Mouse (Mus musculus): ENCODE results near the gene Lyzl4.

The Lyzl4 gene

DNA sequence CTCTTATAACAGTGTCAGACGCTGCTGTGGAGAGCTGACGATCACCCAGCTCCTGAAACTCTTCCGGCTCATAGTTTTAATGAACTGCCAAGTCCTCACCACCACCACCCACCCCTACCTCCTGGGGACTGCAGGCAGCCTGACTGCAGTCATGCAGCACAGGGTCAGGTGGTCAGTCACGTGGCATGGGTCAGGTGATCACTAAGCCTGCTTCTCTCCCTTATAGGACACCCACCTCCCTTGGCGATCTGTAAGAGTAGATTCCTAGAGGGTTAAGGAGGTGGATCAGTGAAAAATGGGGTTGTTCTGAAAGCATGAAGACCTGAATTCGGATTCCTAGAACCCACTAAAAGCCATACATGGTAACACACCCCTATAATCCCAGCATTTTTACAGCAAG lies 42.3 kb downstream of the Lyzl4 start:
- DNase-seq, result peak; percentile 49

DNA sequence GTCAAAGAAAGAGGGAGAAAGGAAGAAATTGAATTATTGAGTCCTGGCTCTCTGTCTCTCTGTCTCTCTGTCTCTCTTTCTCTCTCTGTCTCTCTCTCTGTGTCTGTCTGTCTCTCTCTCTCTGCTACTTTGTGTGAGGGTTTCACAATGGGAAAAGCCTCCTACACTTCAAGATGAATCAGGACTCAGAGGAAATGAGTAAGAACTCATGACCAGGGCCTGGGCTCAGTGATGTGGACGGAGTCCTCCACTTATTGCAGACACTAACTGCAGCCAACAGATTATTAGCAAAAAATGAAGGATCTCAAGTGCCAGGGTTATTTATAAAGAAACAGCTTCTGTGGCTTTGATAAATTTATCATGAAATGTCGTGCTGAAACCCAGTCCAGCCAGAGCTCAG lies 43.8 kb downstream of the Lyzl4 start:
- DNase-seq, result no peak

DNA sequence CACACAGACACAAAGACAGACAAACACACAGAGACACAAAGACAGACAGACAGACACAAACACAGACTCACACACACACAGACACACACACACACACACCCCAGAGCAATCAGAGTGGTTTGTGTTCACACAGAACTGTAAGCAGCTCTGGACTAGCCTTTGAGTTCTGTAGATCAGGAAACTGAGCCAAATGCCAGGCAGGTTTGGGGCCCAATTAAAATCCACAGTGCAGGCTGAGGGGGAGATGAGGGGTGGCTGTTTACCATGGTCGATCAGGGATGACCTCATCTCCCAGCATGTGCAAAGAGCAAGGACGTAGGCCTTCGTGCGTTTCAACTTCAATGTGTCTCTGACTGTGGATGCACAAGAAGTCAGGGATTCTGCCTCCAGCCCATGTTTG lies 47.1 kb downstream of the Lyzl4 start:
- no peak for DNase-seq

DNA sequence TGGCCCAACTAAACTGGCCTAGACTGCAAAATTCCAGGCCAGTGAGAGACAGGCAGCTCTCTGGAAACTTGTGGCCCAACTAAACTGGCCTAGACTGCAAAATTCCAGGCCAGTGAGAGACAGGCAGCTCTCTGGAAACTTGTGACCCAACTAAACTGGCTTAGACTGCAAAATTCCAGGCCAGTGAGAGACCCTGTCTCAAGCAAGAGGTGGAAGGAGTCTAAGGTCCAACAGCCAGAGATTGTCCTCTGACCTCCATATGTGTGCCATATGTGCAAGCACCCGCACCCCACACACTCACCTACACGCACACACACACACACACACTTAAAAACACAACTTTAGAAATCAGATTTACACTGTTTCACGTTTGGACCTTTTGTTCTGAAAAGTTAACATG lies 48.1 kb downstream of the Lyzl4 start:
- peak; percentile 11 for DNase-seq

DNA sequence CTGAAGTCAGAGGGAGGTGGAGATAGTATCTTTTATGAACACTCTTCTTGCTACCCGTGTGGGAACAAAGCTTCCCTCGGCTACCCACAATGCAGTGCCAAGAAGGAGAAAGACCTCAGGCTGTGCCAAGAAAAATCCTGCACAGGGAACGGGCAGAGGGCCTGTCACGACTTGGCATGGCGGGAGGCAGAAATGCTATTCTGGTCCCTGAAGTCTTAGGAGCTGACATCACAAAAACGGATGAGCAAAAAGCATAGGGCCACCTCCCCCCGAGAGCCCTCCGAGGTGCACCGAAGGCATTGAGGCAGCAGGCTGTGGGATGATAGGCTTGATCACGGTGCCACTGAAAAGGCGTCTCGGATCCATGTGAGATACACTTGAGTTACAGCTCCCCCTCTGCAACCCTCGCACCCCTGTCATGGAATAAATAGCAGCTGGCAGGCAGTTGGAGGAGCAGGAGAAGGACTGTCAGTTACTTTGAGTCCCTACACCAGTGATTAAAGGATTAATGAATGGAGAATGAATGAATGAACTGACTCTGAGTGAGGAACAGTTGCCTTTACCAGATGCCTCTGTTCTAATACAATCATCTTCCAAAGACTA lies 48.8 kb downstream of the Lyzl4 start:
- DNase-seq, result no peak

DNA sequence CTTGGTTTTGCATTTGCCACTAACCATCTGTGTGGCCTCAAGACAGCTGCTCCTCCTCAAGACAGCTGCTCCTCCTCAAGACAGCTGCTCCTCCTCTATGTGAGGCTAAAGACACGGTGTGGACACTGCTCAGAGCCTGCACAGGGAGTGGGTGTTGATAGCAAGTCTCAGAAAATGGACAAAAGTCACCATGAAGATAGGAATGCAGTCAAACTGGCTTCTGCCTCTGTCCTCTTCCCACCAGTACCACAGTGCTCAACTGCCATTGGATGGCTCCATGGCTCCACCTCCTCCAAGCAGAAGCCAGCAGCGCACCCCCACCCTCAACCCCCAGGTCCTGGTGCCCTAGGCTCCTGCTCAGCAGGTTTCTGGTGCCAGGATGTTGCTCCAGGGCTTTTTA lies 52.4 kb downstream of the Lyzl4 start:
- no peak for DNase-seq

DNA sequence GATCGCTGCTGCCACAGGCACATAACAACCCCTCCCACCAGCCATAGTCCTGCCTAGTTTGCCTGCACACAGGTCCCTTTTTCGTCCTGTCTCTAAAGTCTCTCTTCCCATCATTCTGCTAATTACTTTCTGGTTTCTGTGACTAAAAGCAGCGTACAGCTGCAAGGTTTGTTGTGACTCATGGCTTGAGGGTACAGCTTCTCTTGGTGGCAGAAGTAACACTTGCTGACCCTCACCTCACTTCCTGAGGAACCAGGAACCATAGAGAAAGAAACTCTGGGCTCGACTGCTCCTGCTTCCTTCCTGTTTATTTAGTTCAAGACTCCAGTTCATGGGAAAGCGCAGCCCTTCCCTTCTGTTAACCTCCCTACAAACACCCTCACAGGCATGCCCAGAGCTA lies 67.5 kb downstream of the Lyzl4 start:
- DNase-seq, result no peak

DNA sequence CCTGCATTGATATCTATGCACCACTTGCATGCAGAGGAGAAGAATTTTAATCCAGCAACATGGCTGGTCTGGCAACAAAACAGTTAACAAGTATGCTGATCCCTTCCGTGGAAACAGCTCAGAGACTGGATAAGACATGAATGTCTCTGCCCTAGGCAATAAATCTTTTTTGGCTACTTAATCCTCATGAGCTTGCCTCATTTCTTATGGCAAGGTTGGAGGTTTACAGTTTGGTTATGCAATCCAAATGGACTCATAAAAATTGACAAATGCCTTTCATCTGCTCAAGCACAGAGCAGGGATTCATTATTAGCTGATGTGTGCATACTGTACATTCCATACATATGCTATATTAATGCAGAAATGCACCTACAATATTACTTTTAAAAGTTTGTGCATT lies 73.4 kb downstream of the Lyzl4 start:
- no peak for DNase-seq

DNA sequence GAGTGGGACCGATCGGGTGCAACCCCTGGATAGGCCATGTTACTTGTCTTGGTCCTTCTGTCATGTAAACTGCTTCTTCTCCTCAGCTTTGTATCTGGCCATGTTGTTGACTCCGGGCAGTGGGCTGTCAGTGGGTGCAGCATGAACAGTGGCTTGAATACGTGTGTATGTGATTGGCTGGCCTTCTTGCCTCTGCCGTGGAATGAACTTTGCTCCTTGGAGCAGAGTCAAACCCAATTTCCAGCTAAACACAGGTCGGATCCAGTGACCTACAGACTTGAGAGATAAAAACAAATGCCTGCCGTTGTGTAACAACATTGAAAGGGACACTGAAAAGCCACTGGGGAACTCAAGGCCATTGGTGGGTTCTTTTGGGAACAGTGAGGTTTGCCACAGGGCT lies 75.5 kb downstream of the Lyzl4 start:
- peak; percentile 76 for DNase-seq

DNA sequence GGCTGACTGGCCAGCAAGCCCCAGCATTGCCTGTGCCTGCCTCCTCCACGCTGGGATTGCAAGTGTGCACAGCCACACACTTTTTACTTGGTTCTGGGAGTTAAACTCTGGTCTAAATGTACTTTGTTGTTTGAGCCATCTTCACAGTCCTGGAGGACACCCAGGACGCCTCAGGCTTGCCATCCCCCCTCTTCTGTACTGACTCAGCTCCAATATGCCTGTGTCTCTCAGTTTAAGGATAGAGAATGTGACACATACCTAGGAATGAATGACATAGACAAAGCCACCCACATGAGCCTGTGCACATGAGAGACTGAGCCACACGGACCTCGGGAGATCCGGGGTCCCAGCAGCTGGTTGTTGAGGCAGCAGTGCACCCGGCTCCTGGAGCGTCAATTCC lies 78.6 kb downstream of the Lyzl4 start:
- DNase-seq, result no peak

DNA sequence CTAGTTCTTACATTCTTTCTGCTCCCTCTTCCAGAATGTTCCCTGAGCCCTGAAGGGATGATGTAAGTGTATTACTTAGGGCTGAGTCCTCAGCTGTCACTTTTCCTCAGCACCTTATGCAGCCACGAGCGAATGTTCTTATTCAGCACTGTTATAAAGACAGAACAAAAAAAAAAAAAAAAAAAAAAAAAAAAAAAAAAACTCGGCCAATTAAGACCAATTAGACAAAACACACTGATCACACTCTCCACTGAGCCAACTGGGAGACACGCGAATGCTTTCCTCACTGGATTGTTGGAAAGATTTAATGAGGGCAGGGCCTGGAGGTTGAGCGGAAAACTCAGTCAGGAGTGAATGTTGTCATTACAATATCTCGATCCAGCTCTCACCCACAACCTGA lies 81.4 kb downstream of the Lyzl4 start:
- no peak for DNase-seq

DNA sequence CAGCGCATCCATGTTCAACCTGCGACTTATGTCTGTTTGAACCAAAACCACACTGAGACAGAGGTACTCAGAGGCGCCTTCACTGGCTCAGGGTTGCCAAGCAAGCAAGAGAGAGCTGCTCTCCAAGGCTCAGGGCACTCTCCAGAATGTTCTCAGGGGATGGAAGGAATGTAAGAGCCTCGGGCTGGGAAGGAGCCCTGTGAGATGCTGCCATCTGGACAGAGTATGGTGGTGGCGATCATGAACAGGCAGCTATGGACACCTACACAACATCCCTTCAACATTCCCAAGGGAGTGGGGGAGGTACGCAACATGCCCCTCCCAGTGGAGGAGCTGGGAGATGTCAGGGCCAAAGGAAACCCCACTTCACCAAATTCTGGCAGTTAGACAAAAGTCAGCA lies 83.7 kb downstream of the Lyzl4 start:
- DNase-seq, result no peak

DNA sequence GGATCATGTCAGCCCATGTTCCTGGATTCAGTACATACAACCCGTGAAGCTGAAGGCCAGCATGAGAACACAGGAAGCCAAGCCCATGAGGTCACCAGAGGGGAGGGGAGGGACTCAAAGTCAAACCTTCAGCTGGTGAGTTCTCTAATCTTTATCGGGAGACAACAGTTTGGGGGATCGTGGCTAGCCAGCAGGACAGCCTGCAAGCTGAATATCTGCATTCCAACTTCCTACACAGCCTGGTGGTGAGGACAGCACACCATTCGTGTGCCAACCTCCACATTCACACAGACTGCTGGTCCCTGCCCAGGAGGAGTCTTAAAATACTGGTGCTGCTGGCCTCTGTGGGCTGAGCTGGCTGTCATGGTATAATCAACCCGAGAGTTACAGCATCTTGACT lies 85.0 kb downstream of the Lyzl4 start:
- no peak for DNase-seq

DNA sequence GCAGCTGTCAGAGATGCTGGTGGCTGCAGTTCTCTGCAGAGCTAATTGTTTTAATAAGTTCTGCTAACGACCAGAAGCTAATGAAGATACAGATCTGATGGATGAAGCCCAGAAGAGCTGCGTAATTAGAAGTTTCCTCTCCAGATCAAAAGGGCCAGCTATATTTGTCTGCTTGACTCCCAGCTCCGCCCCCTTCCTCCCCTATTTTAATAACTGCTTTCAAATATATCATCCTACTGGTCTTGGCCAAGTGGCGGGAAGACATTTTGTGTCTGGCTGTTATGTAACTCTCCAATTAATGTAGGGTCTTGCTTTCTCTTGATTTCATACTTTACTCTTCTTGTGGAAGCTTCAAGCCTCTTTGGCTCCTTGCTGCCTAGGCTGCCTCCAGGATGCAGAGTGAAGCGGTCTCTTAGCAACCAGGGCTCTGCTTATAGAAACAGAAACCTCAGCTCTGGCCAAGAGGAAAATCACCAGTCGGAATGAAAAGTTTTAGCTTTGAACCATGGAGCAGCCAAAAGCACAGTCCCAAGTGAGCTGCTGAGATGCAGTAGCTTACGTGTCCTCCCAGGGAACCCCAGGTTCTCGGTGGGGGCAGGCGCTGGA lies 86.4 kb downstream of the Lyzl4 start:
- peak; percentile 44 for DNase-seq

DNA sequence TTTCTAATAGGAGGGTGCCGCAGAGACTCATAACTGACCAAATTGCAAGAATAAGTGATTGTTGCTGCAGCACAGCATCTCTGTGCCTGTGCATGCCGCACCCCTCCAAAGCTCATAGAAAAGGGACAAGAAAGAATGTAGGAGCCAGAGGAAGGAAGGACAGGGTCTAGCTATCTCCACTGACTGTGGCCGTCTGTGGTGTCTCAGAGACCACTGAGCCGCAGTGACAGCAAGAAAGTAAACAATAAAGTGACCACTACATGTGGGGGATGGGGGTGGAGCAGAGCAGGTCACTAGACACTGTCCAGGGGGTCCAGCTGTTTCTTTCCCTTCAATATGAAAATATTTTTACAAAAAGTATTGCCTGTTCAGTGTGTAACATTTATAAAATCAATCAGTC lies 88.3 kb downstream of the Lyzl4 start:
- DNase-seq, result no peak

DNA sequence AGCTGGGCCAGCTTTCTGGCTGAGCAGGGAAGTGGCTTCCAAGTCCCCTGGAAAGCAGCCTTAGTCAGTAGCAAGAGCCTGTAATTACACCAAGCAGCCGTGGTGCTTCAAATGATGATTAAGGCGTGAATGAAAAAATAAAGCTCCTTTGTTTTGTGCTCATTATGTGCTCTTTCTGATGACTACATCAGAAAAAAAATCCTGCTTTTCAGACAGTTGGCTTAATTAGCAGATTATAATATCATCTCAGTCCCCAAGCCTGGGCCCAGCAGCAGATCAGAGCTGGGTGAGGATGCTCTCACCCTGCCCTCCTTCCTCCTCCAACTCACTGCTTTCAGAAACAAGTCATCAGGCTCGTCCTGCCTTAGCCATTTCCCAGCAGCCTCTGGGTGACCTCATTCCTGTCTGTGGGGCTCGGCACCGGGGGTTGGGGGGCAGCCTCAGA lies 91.5 kb downstream of the Lyzl4 start:
- DNase-seq, result no peak

DNA sequence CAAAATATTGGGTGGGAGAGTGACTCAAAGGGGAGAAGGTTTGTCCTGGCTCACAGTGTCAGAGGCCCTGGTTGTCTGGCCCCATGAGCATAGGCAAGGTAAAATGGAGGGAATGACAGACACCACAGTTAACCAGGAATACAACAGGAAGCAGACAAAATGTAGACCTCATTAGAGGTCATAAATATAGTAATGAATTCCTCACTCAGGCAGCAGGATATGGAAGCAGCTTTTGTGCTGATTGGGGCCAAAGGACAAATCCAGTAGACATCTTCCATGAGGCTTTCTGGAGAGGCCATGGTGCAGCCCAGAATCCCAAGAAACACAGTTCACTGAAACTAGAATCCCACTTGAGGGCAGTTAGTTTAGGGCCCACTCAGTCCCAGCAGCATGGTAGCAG lies 92.5 kb downstream of the Lyzl4 start:
- DNase-seq, result no peak

DNA sequence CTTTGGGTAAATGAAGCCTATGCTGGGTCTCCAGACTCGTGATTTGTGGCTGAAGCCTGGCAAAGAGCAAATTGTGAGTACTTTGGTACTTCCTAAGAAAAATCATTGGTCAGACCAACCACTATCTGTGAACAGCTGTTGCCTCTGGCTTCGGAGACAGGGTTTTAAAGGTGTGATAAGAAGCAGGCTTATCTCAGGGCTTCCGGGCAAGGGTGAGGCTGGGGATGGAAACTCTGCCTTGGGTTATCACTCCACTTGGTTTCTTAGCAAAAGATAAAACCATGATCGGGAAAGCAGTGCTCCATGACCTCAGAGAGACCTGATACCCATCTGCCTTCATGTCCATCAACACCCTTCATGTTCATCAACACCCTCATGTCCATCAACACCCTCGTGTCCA lies 92.9 kb downstream of the Lyzl4 start:
- no peak for DNase-seq

DNA sequence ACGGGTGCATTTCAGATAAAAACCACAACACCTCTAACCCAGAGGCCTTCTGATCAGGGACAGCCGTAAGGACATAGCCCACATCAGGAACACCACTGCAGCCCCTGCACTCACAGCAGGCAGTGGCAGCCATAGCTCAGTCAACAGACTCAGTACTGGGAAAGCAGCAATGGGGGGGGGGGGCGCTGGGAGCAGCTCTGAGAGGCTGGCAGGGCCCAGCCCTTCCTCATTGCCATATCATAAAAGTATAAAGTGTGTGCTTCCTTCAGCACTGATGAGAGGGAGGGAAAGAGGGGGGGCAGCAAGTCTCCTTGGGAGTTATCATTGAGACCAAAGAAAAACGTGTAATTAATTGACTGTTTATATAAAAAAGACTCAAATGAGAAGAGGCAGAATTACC lies 94.5 kb downstream of the Lyzl4 start:
- DNase-seq, result no peak

DNA sequence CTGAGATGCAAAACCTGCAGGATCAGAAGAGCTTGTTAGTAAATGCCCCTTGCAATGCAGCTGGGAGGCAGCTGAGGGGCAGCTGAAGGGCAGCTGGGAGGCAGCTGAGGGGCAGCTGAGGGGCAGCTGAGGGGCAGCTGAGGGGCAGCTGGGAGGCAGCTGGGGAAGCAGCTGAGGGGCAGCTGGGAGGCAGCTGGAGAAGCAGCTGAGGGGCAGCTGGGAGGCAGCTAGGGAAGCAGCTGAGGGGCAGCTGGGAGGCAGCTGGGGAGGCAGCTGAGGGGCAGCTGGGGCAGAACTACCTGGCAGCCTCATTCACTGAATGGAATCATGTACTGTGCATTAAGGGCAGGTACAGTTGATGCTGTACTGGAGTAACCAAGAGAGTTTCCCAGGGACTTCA lies 100.4 kb downstream of the Lyzl4 start:
- no peak for DNase-seq

DNA sequence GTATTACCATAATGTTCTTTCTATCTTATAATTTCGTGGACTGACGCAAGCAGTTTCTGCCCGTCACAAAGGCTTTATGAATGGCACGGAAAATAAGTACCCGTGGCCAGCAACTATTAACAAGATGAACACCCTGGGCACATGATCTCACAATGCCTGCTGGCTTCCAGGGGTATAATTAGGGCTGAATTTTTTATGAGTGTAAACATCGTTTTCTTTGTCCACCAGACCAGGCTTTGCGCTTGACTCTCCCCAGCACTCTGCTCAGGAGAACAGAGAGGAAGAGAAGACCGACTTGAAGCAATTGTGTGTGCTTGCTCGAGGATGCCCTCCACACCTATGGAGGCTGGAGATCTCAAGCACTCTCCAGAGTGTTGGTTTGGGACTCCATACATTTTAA lies 109.3 kb downstream of the Lyzl4 start:
- DNase-seq, result no peak

DNA sequence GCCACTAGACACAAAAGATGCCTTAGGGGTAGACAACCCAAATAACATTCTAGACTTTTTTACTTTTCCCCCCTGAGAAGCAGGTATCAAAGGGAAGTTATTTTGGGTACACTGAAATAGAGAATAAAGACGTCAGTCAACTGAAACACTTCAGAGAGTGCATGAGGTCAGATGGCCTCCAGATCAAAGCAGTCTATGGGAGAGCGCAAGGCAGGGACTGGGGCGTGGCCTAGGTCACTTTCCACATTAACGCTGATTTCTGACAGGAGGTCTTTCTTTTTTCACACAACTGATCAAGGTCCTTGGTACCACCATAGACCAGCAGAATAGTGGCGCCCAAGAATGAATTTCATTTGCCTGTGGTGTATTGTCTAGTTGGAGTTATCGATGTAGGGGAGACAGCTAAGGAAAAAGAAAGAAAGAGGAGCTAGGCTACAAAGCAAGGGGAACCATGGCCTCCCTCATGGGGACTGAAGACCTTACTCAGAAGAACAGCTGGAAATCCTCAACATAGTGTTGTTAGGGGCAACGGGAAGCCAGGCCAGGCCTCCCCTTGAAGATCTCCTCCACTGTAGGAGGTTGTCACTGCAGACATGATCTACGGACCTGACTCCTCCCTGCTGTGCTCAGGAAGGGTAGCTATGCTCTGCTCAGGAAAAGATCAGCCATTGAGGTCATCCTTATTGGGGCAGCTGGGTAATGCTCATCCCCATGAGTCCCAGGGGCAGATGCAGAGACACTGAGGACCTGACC lies 113.1 kb downstream of the Lyzl4 start:
- DNase-seq, result no peak
